Mouse (Mus musculus): ENCODE data around the gene Tm9sf4. TPM values are rescaled to one million over a fixed set of nuclear protein-coding genes. Genes with fewer than 3 reads are reported as not detected.

Tm9sf4 gene
- total RNA-seq, 2 experiments from 2014 or later: 96.8 to 101 TPM

- Histone ChIP-seq H3K27ac (no peak overlapping the region), H3K4me3 (no peak overlapping the region)
- DNase-seq (ENCODE audit: low spot score in 2 of 2): no peak
- no peak for TF ChIP-seq CTCF (conservative IDR thresholded peaks at IDR 0.05)
Measured at GRCm38 (mm10) chr2:153139996-153140613, 21.0 kb upstream of the Tm9sf4 start.

GRCm38 (mm10) chr2:153142620-153143199, 18.4 kb upstream of the Tm9sf4 start:
- TF ChIP-seq CTCF (conservative IDR thresholded peaks at IDR 0.05): peak; percentile 92
- Histone ChIP-seq H3K4me3 (no peak overlapping the region), H3K27ac (no peak overlapping the region)
- peak; percentile 28 to 76 for DNase-seq (ENCODE audit: low spot score in 2 of 2)

- Histone ChIP-seq H3K4me3 (no peak overlapping the region), H3K27ac (no peak overlapping the region)
- no peak for DNase-seq (ENCODE audit: low spot score in 2 of 2)
- no peak for TF ChIP-seq CTCF (conservative IDR thresholded peaks at IDR 0.05)
Measured at GRCm38 (mm10) chr2:153145346-153145745, 15.8 kb upstream of the Tm9sf4 start.

- DNase-seq (ENCODE audit: low spot score in 2 of 2): no peak
- H3K27ac ChIP-seq: no peak overlapping the region
- no peak overlapping the region for H3K4me3 ChIP-seq
- no peak for TF ChIP-seq CTCF (conservative IDR thresholded peaks at IDR 0.05)
Measured at GRCm38 (mm10) chr2:153147236-153147635, 13.9 kb upstream of the Tm9sf4 start.

- peak; percentile 58 to 78 for DNase-seq (ENCODE audit: low spot score in 2 of 2)
- TF ChIP-seq CTCF (conservative IDR thresholded peaks at IDR 0.05): peak; percentile 93
- Histone ChIP-seq H3K4me3 (no peak overlapping the region), H3K27ac (no peak overlapping the region)
Measured at GRCm38 (mm10) chr2:153147715-153148114, 13.4 kb upstream of the Tm9sf4 start.

- TF ChIP-seq CTCF (conservative IDR thresholded peaks at IDR 0.05): no peak
- Histone ChIP-seq H3K27ac (no peak overlapping the region), H3K4me3 (no peak overlapping the region)
- no peak for DNase-seq (ENCODE audit: low spot score in 2 of 2)
Measured at GRCm38 (mm10) chr2:153149742-153150141, 11.4 kb upstream of the Tm9sf4 start.

- Histone ChIP-seq H3K27ac (no peak overlapping the region), H3K4me3 (no peak overlapping the region)
- TF ChIP-seq CTCF (conservative IDR thresholded peaks at IDR 0.05): no peak
- no peak for DNase-seq (ENCODE audit: low spot score in 2 of 2)
Measured at GRCm38 (mm10) chr2:153151026-153151425, 10.1 kb upstream of the Tm9sf4 start.

GRCm38 (mm10) chr2:153151926-153152665, 9.0 kb upstream of the Tm9sf4 start:
- H3K27ac ChIP-seq: no peak overlapping the region

GRCm38 (mm10) chr2:153153033-153153450, 8.1 kb upstream of the Tm9sf4 start:
- no peak overlapping the region for H3K4me3 ChIP-seq
- no peak overlapping the region for H3K27ac ChIP-seq
- no peak for TF ChIP-seq CTCF (conservative IDR thresholded peaks at IDR 0.05)
- DNase-seq (ENCODE audit: low spot score in 2 of 2): no peak

More at GRCm38 (mm10) chr2:153151926-153152665, 9.0 kb upstream of the Tm9sf4 start:
- H3K4me3 ChIP-seq: no peak overlapping the region
- no peak for TF ChIP-seq CTCF (conservative IDR thresholded peaks at IDR 0.05)
- no peak for DNase-seq (ENCODE audit: low spot score in 2 of 2)

- no peak for DNase-seq (ENCODE audit: low spot score in 2 of 2)
- no peak overlapping the region for H3K4me3 ChIP-seq
- peak; percentile 44 for TF ChIP-seq CTCF (conservative IDR thresholded peaks at IDR 0.05)
- no peak overlapping the region for H3K27ac ChIP-seq
Measured at GRCm38 (mm10) chr2:153157270-153157669, 3.8 kb upstream of the Tm9sf4 start.

GRCm38 (mm10) chr2:153160133-153160532, 970 bp upstream of the Tm9sf4 start:
- Histone ChIP-seq H3K4me3 (no peak overlapping the region), H3K27ac (no peak overlapping the region)
- no peak for TF ChIP-seq CTCF (conservative IDR thresholded peaks at IDR 0.05)
- DNase-seq (ENCODE audit: low spot score in 2 of 2): no peak

- peak overlapping the region; percentile 79 for H3K4me3 ChIP-seq
- no peak for TF ChIP-seq CTCF (conservative IDR thresholded peaks at IDR 0.05)
- DNase-seq (ENCODE audit: low spot score in 2 of 2): no peak
- H3K27ac ChIP-seq: peak overlapping the region; percentile 99
Measured at GRCm38 (mm10) chr2:153161684-153162080, 579 bp downstream of the Tm9sf4 start.

- no peak for DNase-seq (ENCODE audit: low spot score in 2 of 2)
- no peak for TF ChIP-seq CTCF (conservative IDR thresholded peaks at IDR 0.05)
- Histone ChIP-seq H3K27ac (no peak overlapping the region), H3K4me3 (no peak overlapping the region)
Measured at GRCm38 (mm10) chr2:153167136-153167535, 6.0 kb downstream of the Tm9sf4 start.

Data from layer of hippocampus, adult 2 months (tissue).